In genomic region chr4:55767133-55767532, GRCm38 (mm10) we compare ENCODE assay signal across 16 mouse cellular contexts.
"Had no signal": no experiment of that assay in that cellular context is flagged by ENCODE, and none has a peak within 500 bp of the region (broad histone marks: within the 10 kb centered on the region; RNA-seq: fewer than 3 reads in every experiment).

No protein-coding gene starts in this region.

- H3K4me1 ChIP-seq: neural tube, embryonic 13.5 days; neural tube, embryonic 15.5 days; stomach, embryonic 15.5 days had no signal

- H3K27me3 ChIP-seq: neural tube, embryonic 13.5 days; neural tube, embryonic 15.5 days; stomach, embryonic 15.5 days had no signal

- H3K27ac ChIP-seq: neural tube, embryonic 13.5 days; neural tube, embryonic 15.5 days; stomach, embryonic 15.5 days; stomach, postnatal 0 days had no signal

- H3K9ac ChIP-seq: neural tube, embryonic 13.5 days; neural tube, embryonic 15.5 days; stomach, embryonic 15.5 days had no signal

- H3K4me3 ChIP-seq: neural tube, embryonic 13.5 days; neural tube, embryonic 15.5 days; stomach, embryonic 15.5 days had no signal

- H3K4me2 ChIP-seq: neural tube, embryonic 13.5 days; neural tube, embryonic 15.5 days; stomach, embryonic 15.5 days had no signal

- H3K9me3 ChIP-seq: neural tube, embryonic 13.5 days; neural tube, embryonic 15.5 days; stomach, embryonic 15.5 days had no signal

- DNase-seq: retina, postnatal 1 day; right cerebral cortex, adult 18-20 months; right cerebral cortex, postnatal 14 days; right cerebral cortex, postnatal 25 days; right cerebral cortex, postnatal 4 days; spleen, adult 18-20 months; thymus, adult 18-20 months; thymus, adult 2 months; thymus, postnatal 14 days; thymus, postnatal 25 days; thymus, postnatal 36 days; thymus, postnatal 4 days had no signal

- H3K36me3 ChIP-seq: neural tube, embryonic 13.5 days; neural tube, embryonic 15.5 days; stomach, embryonic 15.5 days had no signal
